29 mouse cellular contexts compared by ENCODE assay signal in the genomic region with DNA sequence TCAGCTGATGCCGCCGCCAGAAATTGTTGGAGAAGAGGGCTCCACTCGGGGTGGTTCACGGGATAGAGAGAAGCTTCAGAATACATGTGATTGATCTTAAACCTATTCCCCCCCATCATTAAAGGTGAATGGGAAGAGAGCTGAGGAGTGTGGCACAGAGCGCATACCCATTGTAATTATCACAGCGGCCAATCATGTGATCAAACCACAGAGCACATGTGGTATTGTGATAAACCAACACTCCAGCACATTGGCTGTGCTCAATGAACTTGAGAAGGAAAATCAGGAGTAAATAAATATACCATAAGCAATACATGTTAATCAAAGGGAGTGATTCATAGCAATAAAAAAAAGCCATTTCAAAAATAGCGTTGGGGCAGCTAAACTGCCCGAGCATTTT.
"Had no signal": no experiment of that assay in that cellular context is flagged by ENCODE, and none has a peak within 500 bp of the region (broad histone marks: within the 10 kb centered on the region; RNA-seq: fewer than 3 reads in every experiment).

No protein-coding gene starts in this region.

- H3K9me3 ChIP-seq: limb, embryonic 10.5 days; limb, embryonic 12.5 days; limb, embryonic 13.5 days; limb, embryonic 15.5 days; liver, embryonic 12.5 days; liver, embryonic 13.5 days; liver, embryonic 15.5 days; lung, embryonic 15.5 days; midbrain, embryonic 10.5 days; midbrain, embryonic 12.5 days; midbrain, embryonic 13.5 days; midbrain, embryonic 15.5 days; neural tube, embryonic 12.5 days had no signal

- H3K27me3 ChIP-seq: limb, embryonic 12.5 days; limb, embryonic 15.5 days; lung, embryonic 15.5 days; megakaryocyte, embryonic 14.5 days; midbrain, embryonic 12.5 days; midbrain, embryonic 13.5 days; midbrain, embryonic 15.5 days; neural tube, embryonic 12.5 days had no signal

- H3K4me3 ChIP-seq: limb, embryonic 10.5 days; limb, embryonic 12.5 days; limb, embryonic 13.5 days; limb, embryonic 15.5 days; liver, embryonic 12.5 days; liver, embryonic 13.5 days; liver, embryonic 15.5 days; lung, embryonic 15.5 days; megakaryocyte, embryonic 14.5 days; midbrain, embryonic 10.5 days; midbrain, embryonic 12.5 days; midbrain, embryonic 13.5 days; midbrain, embryonic 15.5 days; myocyte; neural tube, embryonic 12.5 days had no signal

- H3K27ac ChIP-seq: limb, embryonic 10.5 days; limb, embryonic 12.5 days; limb, embryonic 13.5 days; limb, embryonic 15.5 days; liver, embryonic 12.5 days; liver, embryonic 13.5 days; liver, embryonic 14.5 days; liver, embryonic 15.5 days; lung, embryonic 15.5 days; macrophage; midbrain, embryonic 10.5 days; midbrain, embryonic 12.5 days; midbrain, embryonic 13.5 days; midbrain, embryonic 15.5 days; neural tube, embryonic 12.5 days had no signal

- H3K9ac ChIP-seq: limb, embryonic 12.5 days; limb, embryonic 13.5 days; limb, embryonic 15.5 days; liver, embryonic 12.5 days; liver, embryonic 13.5 days; liver, embryonic 14.5 days; liver, embryonic 15.5 days; liver, postnatal 0 days; lung, embryonic 14.5 days; lung, embryonic 15.5 days; midbrain, embryonic 12.5 days; midbrain, embryonic 13.5 days; midbrain, embryonic 15.5 days; neural tube, embryonic 12.5 days had no signal

- DNase-seq: left cerebral cortex, postnatal 4 days; liver; liver, embryonic 13.5 days; liver, postnatal 0 days; lung, adult 18-20 months; lung, adult 2 months; lung, embryonic 14.5 days; lung, postnatal 10 days; lung, postnatal 14 days; lung, postnatal 36 days; midbrain, embryonic 14.5 days had no signal

- H3K36me3 ChIP-seq: limb, embryonic 10.5 days; limb, embryonic 12.5 days; limb, embryonic 13.5 days; limb, embryonic 15.5 days; liver, embryonic 12.5 days; liver, embryonic 13.5 days; liver, embryonic 15.5 days; lung, embryonic 15.5 days; midbrain, embryonic 10.5 days; midbrain, embryonic 12.5 days; midbrain, embryonic 13.5 days; midbrain, embryonic 15.5 days; neural tube, embryonic 12.5 days had no signal

- H3K4me1 ChIP-seq: limb, embryonic 10.5 days; limb, embryonic 12.5 days; limb, embryonic 13.5 days; limb, embryonic 15.5 days; liver, embryonic 15.5 days; lung, embryonic 15.5 days; midbrain, embryonic 10.5 days; midbrain, embryonic 12.5 days; midbrain, embryonic 13.5 days; midbrain, embryonic 15.5 days; neural tube, embryonic 12.5 days had no signal

- ATAC-seq: liver, embryonic 12.5 days; liver, postnatal 0 days; lung, postnatal 0 days; midbrain, embryonic 13.5 days; midbrain, embryonic 15.5 days; midbrain, embryonic 16.5 days had no signal
